Mouse (Mus musculus): ENCODE results near the gene Evpl. TPM values are rescaled to one million over a fixed set of nuclear protein-coding genes. Genes with fewer than 3 reads are reported as not detected.

Evpl gene
- total RNA-seq, 2 experiments from 2014 or later: 0.05 to 0.13 TPM

DNA sequence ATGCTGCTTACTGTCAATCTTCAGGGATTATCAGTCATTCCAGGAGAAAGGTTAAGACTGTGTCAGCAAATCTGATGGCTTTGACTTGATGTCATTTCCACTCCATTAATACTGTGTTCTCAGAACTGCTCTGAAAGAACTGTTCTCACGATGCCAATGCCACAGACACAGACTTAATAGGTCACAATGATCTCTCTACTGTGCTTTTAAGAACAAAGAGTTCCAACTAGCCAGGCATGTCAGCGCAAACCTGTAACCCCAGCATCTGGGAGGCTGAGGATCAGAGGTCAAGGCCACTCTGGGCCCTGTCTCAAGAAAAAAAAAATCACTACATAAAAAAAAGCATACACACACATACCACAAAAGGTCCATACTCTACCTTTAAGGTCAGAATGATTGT is 65.9 kb downstream of the Evpl start:
- no peak for DNase-seq

Other genes starting within 250 kb of the Evpl start
- gene Galk1, start 225.4 kb downstream of the Evpl start, total RNA-seq (2021): 1 to 10 TPM; 3.6 to 4.3 TPM
- gene H3f3b, start 210.1 kb downstream of the Evpl start, total RNA-seq (2021): 10 to 100 TPM; 65.8 to 68.4 TPM
- gene Unk, start 207.8 kb downstream of the Evpl start, total RNA-seq (2021): 1 to 10 TPM; 6.1 to 6.6 TPM
- under 1 TPM; 0.16 to 0.38 TPM for gene Unc13d, start 160.1 kb downstream of the Evpl start, total RNA-seq (2021)
- 10 to 100 TPM; 58.1 to 64.4 TPM for gene Wbp2, start 151.1 kb downstream of the Evpl start, total RNA-seq (2021)
- 10 to 100 TPM in 1 of 2 experiments, 1 to 10 TPM in 1; 7.9 to 14.5 TPM for gene Trim47, start 110.9 kb downstream of the Evpl start, total RNA-seq (2021)
- gene Trim65, start 106.9 kb downstream of the Evpl start, total RNA-seq (2021): 1 to 10 TPM; 5.1 to 5.4 TPM
- 10 to 100 TPM; 48.7 to 50.8 TPM for gene Mrpl38, start 99.2 kb downstream of the Evpl start, total RNA-seq (2021)
- 10 to 100 TPM in 1 of 2 experiments, 1 to 10 TPM in 1; 8.8 to 11.4 TPM for gene Fbf1, start 69.9 kb downstream of the Evpl start, total RNA-seq (2021)
- 10 to 100 TPM; 19.9 to 22.5 TPM for gene Ten1, start 39.2 kb downstream of the Evpl start, total RNA-seq (2021)
- gene Acox1, start 39.0 kb downstream of the Evpl start, total RNA-seq (2021): 10 to 100 TPM; 56.1 to 73.6 TPM
- 10 to 100 TPM; 65.8 to 75.9 TPM for gene Srp68, start 36.1 kb upstream of the Evpl start, total RNA-seq (2021)
- gene Galr2, start 42.9 kb upstream of the Evpl start, total RNA-seq (2021): under 1 TPM in 1 of 2 experiments, not detected in 1; 0.31 TPM
- 10 to 100 TPM; 66.5 to 69.1 TPM for gene Exoc7, start 69.2 kb upstream of the Evpl start, total RNA-seq (2021)
- gene Foxj1, start 97.3 kb upstream of the Evpl start, total RNA-seq (2021): under 1 TPM in 1 of 2 experiments, not detected in 1; 0.27 TPM
- gene Rnf157, start 175.0 kb upstream of the Evpl start, total RNA-seq (2021): 10 to 100 TPM; 21.8 to 31.4 TPM
- 10 to 100 TPM; 35.9 to 40.4 TPM for gene Ubald2, start 196.0 kb upstream of the Evpl start, total RNA-seq (2021)
- gene Qrich2, start 228.2 kb upstream of the Evpl start, total RNA-seq (2021): not detected

Data from gastrocnemius, postnatal 25 days (tissue).